Mouse (Mus musculus) ES-Bruce4 (cell line): ENCODE data around the gene Cntrl.

Source experiments
- CTCF ChIP-seq: IDR thresholded peaks from one replicate; pipeline ENCODE4 v1.8.1; 2011; ENCODE audit warnings: low read depth, low read length
- POLR2A ChIP-seq: IDR thresholded peaks from one replicate; pipeline ENCODE4 v1.8.1; 2011; ENCODE audit warnings: low read length; ENCODE audit not compliant: insufficient read depth

DNA sequence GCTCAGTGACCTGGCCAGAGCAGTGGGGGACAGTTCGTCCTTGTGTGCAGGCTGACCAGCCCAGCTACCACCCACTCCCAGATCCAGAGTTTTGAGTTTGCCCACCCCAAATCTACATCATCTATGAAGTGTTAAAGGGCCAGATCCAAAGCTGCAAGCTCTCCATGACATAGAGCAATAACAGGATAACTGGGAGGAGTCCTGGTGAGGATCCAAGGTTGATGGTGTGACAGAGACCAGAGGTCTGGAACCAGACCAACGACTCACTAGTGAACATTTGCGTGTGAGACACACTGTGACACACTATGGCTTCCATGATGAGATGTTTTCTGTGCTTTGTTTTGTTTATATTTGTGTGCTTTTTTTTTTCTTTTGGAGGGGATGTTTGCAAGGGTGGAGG is 98.8 kb downstream of the Cntrl start:
- TF ChIP-seq CTCF = no peak
- TF ChIP-seq POLR2A = no peak
